Mouse (Mus musculus) limb, embryonic 14.5 days (tissue): Measurements from ENCODE around the gene Acsl1. TPM values are rescaled to one million over a fixed set of nuclear protein-coding genes. Genes with fewer than 3 reads are reported as not detected.

Experiments used
- ATAC-seq: fragments of 200-750 bp; cut with Nextera tagmentation; 2 replicates; pipeline ENCODE4 v1.8.0; 2017; ENCODE audit warnings: low read depth, moderate number of reproducible peaks, moderate TSS enrichment; ENCODE audit not compliant: low FRiP score
- DNase-seq: peaks from one replicate; pipeline ENCODE4 v3.0.0-alpha.2; 2015; ENCODE audit warnings: low spot score
- H3K27ac ChIP-seq: fragments of 300-500 bp; sonication (generic); replicated peaks from 2 replicates; pipeline ENCODE4 v1.5.1; 2014; ENCODE audit warnings: low read depth, mild to moderate bottlenecking, low read length, moderate library complexity, mixed read lengths
- H3K27me3 ChIP-seq: fragments of 300-500 bp; sonication (generic); 2 replicates; pipeline ENCODE4 v1.6.1; 2014; ENCODE audit warnings: low read length, mixed read lengths; ENCODE audit not compliant: control insufficient read depth, insufficient read depth
- H3K36me3 ChIP-seq: fragments of 300-500 bp; sonication (generic); 2 replicates; pipeline ENCODE4 v1.6.1; 2014; ENCODE audit warnings: mild to moderate bottlenecking, low read length, moderate library complexity, mixed read lengths; ENCODE audit not compliant: control insufficient read depth, insufficient read depth
- H3K4me1 ChIP-seq: fragments of 300-500 bp; sonication (generic); 2 replicates; pipeline ENCODE4 v1.6.1; 2014; ENCODE audit warnings: antibody characterized with exemption, low read length, mixed read lengths; ENCODE audit not compliant: control insufficient read depth, insufficient read depth
- H3K4me2 ChIP-seq: fragments of 300-500 bp; sonication (generic); replicated peaks from 2 replicates; pipeline ENCODE4 v1.6.1; 2014; ENCODE audit warnings: low read depth, mild to moderate bottlenecking, low read length, moderate library complexity; ENCODE audit not compliant: severe bottlenecking
- H3K4me3 ChIP-seq: fragments of 300-500 bp; sonication (generic); replicated peaks from 2 replicates; pipeline ENCODE4 v1.5.1; 2014; ENCODE audit warnings: low read length
- H3K9ac ChIP-seq: fragments of 300-500 bp; sonication (generic); 2 replicates; pipeline ENCODE4 v1.6.1; 2014; ENCODE audit warnings: mild to moderate bottlenecking, low read depth, low read length, moderate library complexity; ENCODE audit not compliant: severe bottlenecking
- H3K9me3 ChIP-seq: fragments of 300-500 bp; sonication (generic); 2 replicates; pipeline ENCODE4 v1.6.1; 2016; ENCODE audit warnings: low read length; ENCODE audit not compliant: control insufficient read depth
- POLR2A ChIP-seq: fragments of 200-500 bp; IDR thresholded peaks from 2 replicates; pipeline ENCODE4 v1.8.0; 2012; ENCODE audit warnings: inconsistent platforms, mild to moderate bottlenecking, moderate library complexity, borderline replicate concordance; ENCODE audit not compliant: insufficient read depth, insufficient read length; ENCODE audit errors: extremely low read depth
- WGBS: fragments of 180-500 bp; shearing (Covaris S2); extraction: QIAGEN DNeasy Blood & Tissue Kit; methylation state at CpG from one replicate; pipeline ENCODE4 v1.1.7; 2014; 5-methylcytosine and 5-hydroxymethylcytosine counted together
- polyA plus RNA-seq, 2 experiments: library from polyadenylated mRNA; depleted of rRNA in 1 of 2; stranded (reverse) in 1 of 2; unstranded in 1 of 2; fragments of >200 nt; fragmentation: Nextera tagmentation in 1 of 2; extraction: Ambion mirVana in 1 of 2; gene quantifications; 2 replicates each; pipeline versions ENCODE4 v1.2.1 to v1.2.3; 2012 to 2014

Gene Acsl1
- polyA plus RNA-seq, 2 experiments, result 20.7 to 33.9 TPM

- H3K4me3 ChIP-seq, result no peak overlapping the region
- DNase-seq, result no peak
- no peak for ATAC-seq
- H3K4me1 ChIP-seq, result no peaks in the 10 kb centered on the region
- H3K36me3 ChIP-seq, result 0 out of 2 replicates have a peak, but pooled peaks cover 4% of the 10 kb centered on the region
- H3K4me2 ChIP-seq, result no peak overlapping the region
- TF ChIP-seq POLR2A, result no peak
- no peak overlapping the region for H3K27ac ChIP-seq
- 84% methylated on average over 6 of the region's 6 CpGs for WGBS
- no peaks in the 10 kb centered on the region for H3K27me3 ChIP-seq
- no peaks in the 10 kb centered on the region for H3K9me3 ChIP-seq
- no peak overlapping the region for H3K9ac ChIP-seq
Measured at GRCm38 (mm10) chr8:46520667-46521066, 49.8 kb downstream of the Acsl1 start.

- no peak for TF ChIP-seq POLR2A
- 86% methylated on average over 8 of the region's 8 CpGs for WGBS
- ATAC-seq, result no peak
Measured at GRCm38 (mm10) chr8:46526098-46526497, 55.3 kb downstream of the Acsl1 start.

GRCm38 (mm10) chr8:46526821-46527220 is 56.0 kb downstream of the Acsl1 start:
- no peaks in the 10 kb centered on the region; the same call in 1 of the 2 replicates for H3K36me3 ChIP-seq
- H3K4me3 ChIP-seq, result no peak overlapping the region
- DNase-seq (no peak), ATAC-seq (no peak)
- TF ChIP-seq POLR2A, result no peak
- WGBS, result 59% methylated on average over 10 of the region's 10 CpGs
- H3K9ac ChIP-seq, result no peak overlapping the region
- no peaks in the 10 kb centered on the region for H3K9me3 ChIP-seq
- H3K27ac ChIP-seq, result no peak overlapping the region
- peaks cover 4% of the 10 kb centered on the region; the same call in 1 of the 2 replicates for H3K4me1 ChIP-seq
- H3K4me2 ChIP-seq, result no peak overlapping the region
- no peaks in the 10 kb centered on the region for H3K27me3 ChIP-seq

More at GRCm38 (mm10) chr8:46526098-46526497, 55.3 kb downstream of the Acsl1 start:
- DNase-seq, result no peak
- Histone ChIP-seq H3K4me3 (no peak overlapping the region), H3K9me3 (no peaks in the 10 kb centered on the region), H3K4me1 (peaks cover 4% of the 10 kb centered on the region; the same call in 1 of the 2 replicates), H3K27ac (no peak overlapping the region), H3K4me2 (no peak overlapping the region), H3K9ac (no peak overlapping the region), H3K27me3 (no peaks in the 10 kb centered on the region), H3K36me3 (no peaks in the 10 kb centered on the region)

- Histone ChIP-seq H3K27me3 (no peaks in the 10 kb centered on the region), H3K27ac (no peak overlapping the region), H3K9me3 (no peaks in the 10 kb centered on the region), H3K4me3 (no peak overlapping the region), H3K36me3 (peaks cover 8% of the 10 kb centered on the region), H3K9ac (no peak overlapping the region), H3K4me2 (no peak overlapping the region), H3K4me1 (peaks cover 4% of the 10 kb centered on the region; the same call in 1 of the 2 replicates)
- TF ChIP-seq POLR2A, result no peak
- no peak for ATAC-seq
- DNase-seq, result no peak
- WGBS, result 83% methylated on average over 4 of the region's 4 CpGs
Measured at GRCm38 (mm10) chr8:46529508-46529907, 58.7 kb downstream of the Acsl1 start.

- no peak overlapping the region for H3K4me2 ChIP-seq
- no peaks in the 10 kb centered on the region for H3K9me3 ChIP-seq
- no peak for ATAC-seq
- no peak overlapping the region for H3K4me3 ChIP-seq
- no peak for TF ChIP-seq POLR2A
- 20% methylated on average over 4 of the region's 4 CpGs for WGBS
- H3K36me3 ChIP-seq, result peaks cover 8% of the 10 kb centered on the region
- peaks cover 4% of the 10 kb centered on the region; the same call in 1 of the 2 replicates for H3K4me1 ChIP-seq
- H3K27me3 ChIP-seq, result no peaks in the 10 kb centered on the region
- DNase-seq, result no peak
- no peak overlapping the region for H3K27ac ChIP-seq
- no peak overlapping the region for H3K9ac ChIP-seq
Measured at GRCm38 (mm10) chr8:46530541-46530940, 59.7 kb downstream of the Acsl1 start.
